Mouse (Mus musculus): Measurements from ENCODE around the gene Chchd5. TPM values are rescaled to one million over a fixed set of nuclear protein-coding genes. Genes with fewer than 3 reads are reported as not detected.

The Chchd5 gene
- total and polyA plus RNA-seq, 2 experiments from 2014 or later, result 17.1 to 21.4 TPM

DNA sequence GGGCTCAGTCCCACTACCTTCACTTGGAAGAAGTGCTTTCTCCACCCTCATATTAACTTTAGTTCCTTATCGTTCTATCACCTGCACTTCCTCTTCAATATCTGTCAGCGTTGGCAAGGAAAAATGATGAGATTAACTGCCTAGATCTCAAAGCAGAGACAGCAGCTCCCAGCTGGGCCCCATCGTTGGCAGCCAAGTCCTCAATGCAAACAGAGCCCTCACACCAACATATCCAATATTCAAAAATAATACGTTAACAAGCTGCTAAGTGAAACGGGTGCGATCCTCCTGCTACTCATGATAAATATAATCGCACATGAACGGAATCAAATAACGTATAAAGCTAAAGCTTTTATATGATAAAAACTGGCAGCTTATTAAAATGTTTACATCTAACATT, 21.6 kb downstream of the Chchd5 start:
- no peaks in the 10 kb centered on the region for H3K36me3 ChIP-seq (ENCODE audit: insufficient read depth)
- ATAC-seq (peak; percentile 48), DNase-seq (peak; percentile 43)
- H3K9ac ChIP-seq, result no peak overlapping the region
- no peak for TF ChIP-seq CTCF (IDR thresholded peaks at IDR 0.05; ENCODE audit: low read depth)
- H3K27me3 ChIP-seq (ENCODE audit: insufficient read depth, low read length), result no peaks in the 10 kb centered on the region
- no peak overlapping the region for H3K27ac ChIP-seq (ENCODE audit: low read depth, low read length)
- WGBS, result 66% methylated on average over 9 of the region's 9 CpGs
- H3K4me1 ChIP-seq (ENCODE audit: insufficient read depth), result no peaks in the 10 kb centered on the region
- no peak overlapping the region for H3K4me3 ChIP-seq (ENCODE audit: low read depth, low read length)
- H3K9me3 ChIP-seq (ENCODE audit: low read length), result no peaks in the 10 kb centered on the region
- no peak overlapping the region for H3K4me2 ChIP-seq (ENCODE audit: low read depth)

DNA sequence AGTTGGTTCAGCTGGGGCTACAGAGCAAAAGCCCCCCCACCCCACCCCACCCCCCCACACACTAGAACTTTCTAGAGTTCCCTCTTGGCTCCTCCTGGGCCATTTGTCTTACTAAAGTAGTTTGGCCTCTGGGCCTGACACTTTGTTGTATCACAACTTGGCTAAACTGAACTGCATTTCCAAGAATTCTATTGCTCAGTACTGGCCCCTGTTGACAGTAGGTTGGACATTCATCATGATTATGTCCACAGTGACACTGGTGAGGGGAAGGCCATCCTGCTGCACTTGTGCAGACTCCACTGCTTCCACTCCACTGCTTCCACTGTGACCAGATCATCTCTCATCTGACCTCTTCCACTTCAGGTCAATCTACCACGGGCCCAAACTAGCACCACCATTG, 23.3 kb downstream of the Chchd5 start:
- no peak for TF ChIP-seq CTCF (IDR thresholded peaks at IDR 0.05; ENCODE audit: low read depth)
- no peaks in the 10 kb centered on the region for H3K9me3 ChIP-seq (ENCODE audit: low read length)
- no peaks in the 10 kb centered on the region for H3K36me3 ChIP-seq (ENCODE audit: insufficient read depth)
- no peak overlapping the region for H3K4me3 ChIP-seq (ENCODE audit: low read depth, low read length)
- no peak overlapping the region for H3K9ac ChIP-seq
- H3K27ac ChIP-seq (ENCODE audit: low read depth, low read length), result no peak overlapping the region
- H3K4me1 ChIP-seq (ENCODE audit: insufficient read depth), result no peaks in the 10 kb centered on the region
- WGBS, result 86% methylated on average over 1 of the region's 1 CpGs
- H3K27me3 ChIP-seq (ENCODE audit: insufficient read depth, low read length), result no peaks in the 10 kb centered on the region
- H3K4me2 ChIP-seq (ENCODE audit: low read depth), result no peak overlapping the region
- no peak for ATAC-seq
- DNase-seq, result no peak

DNA sequence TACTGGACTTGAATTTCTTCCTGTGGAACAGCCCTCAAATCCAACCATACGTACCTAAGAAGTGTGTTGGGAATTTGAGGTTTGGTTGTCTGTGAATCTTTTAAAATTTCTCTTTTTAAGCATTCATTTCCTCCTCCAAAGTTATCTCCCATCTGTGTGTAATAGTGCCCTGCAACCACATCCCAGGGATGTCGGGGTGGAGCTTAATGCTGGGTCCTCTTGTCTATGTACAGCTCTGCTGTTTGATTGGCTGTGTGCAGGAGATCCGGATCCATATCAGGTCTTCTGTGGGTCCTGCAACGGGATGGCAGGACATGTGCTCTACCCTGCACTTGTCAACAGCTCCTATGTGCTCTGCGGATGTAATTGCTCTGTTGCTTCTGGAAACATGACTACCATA, 35.3 kb downstream of the Chchd5 start:
- no peak for TF ChIP-seq CTCF (IDR thresholded peaks at IDR 0.05; ENCODE audit: low read depth)
- no peaks in the 10 kb centered on the region for H3K27me3 ChIP-seq (ENCODE audit: insufficient read depth, low read length)
- no peaks in the 10 kb centered on the region for H3K36me3 ChIP-seq (ENCODE audit: insufficient read depth)
- H3K9me3 ChIP-seq (ENCODE audit: low read length), result 0 out of 2 replicates have a peak, but pooled peaks cover 6% of the 10 kb centered on the region
- DNase-seq (no peak), ATAC-seq (no peak)
- H3K9ac ChIP-seq, result no peak overlapping the region
- 80% methylated on average over 5 of the region's 5 CpGs for WGBS
- no peak overlapping the region for H3K4me2 ChIP-seq (ENCODE audit: low read depth)
- H3K27ac ChIP-seq (ENCODE audit: low read depth, low read length), result no peak overlapping the region
- H3K4me1 ChIP-seq (ENCODE audit: insufficient read depth), result no peaks in the 10 kb centered on the region
- H3K4me3 ChIP-seq (ENCODE audit: low read depth, low read length), result no peak overlapping the region

DNA sequence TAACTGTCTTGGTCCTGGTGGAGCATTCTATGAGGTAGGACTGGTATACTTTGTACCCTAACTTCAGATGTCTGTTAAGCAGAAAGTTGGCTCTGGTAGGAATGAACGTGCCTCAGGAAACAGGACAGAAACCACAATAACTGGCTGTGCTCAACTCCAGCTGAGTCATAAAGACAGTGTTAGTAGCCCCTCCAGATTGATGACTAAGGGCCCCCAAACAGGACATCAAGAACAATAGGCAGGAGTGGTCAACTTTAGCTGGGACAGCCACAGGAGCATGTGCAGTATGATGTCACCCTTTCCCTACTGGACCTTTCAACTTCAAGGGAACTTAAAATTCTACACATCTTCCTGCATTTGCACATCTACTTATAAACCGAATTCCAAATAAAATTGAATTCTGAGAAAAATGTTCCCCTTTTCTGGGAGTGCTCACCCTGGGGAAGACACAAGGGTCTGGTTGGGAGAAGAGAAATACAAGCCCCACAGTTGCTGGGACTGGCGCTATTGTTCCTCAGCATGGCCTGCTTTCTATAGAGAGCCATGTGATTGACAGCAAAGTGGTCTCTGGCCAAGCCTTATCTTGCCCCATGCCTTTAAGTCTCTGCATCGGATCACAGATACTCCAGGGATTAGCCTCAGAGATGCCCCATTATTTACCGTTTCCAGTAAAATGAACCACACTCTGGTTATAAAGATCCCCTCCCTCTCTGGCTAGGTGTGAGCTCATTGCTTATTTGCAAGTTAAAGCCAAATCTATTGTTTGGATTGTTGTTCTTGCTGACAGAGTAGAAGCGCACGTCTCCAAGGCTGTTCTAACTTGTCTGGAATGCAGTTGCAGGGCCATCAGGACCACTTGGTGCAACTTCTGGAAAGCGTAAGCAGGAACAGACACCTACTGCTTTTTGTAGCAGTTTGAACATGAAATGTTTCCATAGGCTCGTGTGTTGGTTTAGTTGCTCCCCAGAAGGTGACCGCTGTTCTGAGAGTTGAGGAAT, 37.3 kb downstream of the Chchd5 start:
- Histone ChIP-seq H3K4me2 (ENCODE audit: low read depth) (no peak overlapping the region), H3K9me3 (ENCODE audit: low read length) (0 out of 2 replicates have a peak, but pooled peaks cover 6% of the 10 kb centered on the region), H3K27ac (ENCODE audit: low read depth, low read length) (no peak overlapping the region), H3K36me3 (ENCODE audit: insufficient read depth) (no peaks in the 10 kb centered on the region), H3K27me3 (ENCODE audit: insufficient read depth, low read length) (no peaks in the 10 kb centered on the region), H3K4me1 (ENCODE audit: insufficient read depth) (no peaks in the 10 kb centered on the region), H3K9ac (no peak overlapping the region), H3K4me3 (ENCODE audit: low read depth, low read length) (no peak overlapping the region)
- 53% methylated on average over 10 of the region's 10 CpGs for whole genome bisulfite sequencing
- DNase-seq (no peak), ATAC-seq (no peak)
- TF ChIP-seq CTCF (IDR thresholded peaks at IDR 0.05; ENCODE audit: low read depth), result no peak

DNA sequence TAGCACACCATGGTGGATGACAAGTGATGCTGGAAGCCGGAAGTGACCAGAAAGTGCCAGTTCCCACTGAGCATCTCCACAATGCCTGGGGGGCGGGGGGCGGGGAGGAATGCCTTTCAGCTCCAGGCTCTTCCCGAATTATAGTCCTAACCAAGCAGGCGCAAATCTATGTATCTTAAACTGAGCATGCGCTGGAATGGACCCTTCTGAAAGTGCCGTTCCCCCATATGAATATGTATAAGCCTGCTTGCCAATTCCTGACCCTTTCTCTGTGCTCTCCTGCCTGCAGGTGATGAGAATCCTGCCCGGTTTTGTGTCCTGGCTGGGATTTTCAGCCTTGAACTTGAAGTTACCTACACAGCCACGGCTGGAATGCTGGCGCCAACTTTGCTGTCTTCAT, 43.9 kb downstream of the Chchd5 start:
- no peak overlapping the region for H3K27ac ChIP-seq (ENCODE audit: low read depth, low read length)
- no peak overlapping the region for H3K4me2 ChIP-seq (ENCODE audit: low read depth)
- H3K27me3 ChIP-seq (ENCODE audit: insufficient read depth, low read length), result no peaks in the 10 kb centered on the region
- H3K9me3 ChIP-seq (ENCODE audit: low read length), result no peaks in the 10 kb centered on the region
- no peak overlapping the region for H3K9ac ChIP-seq
- TF ChIP-seq CTCF (IDR thresholded peaks at IDR 0.05; ENCODE audit: low read depth), result no peak
- WGBS, result 64% methylated on average over 10 of the region's 10 CpGs
- ATAC-seq, result no peak
- no peaks in the 10 kb centered on the region for H3K36me3 ChIP-seq (ENCODE audit: insufficient read depth)
- no peak for DNase-seq
- H3K4me1 ChIP-seq (ENCODE audit: insufficient read depth), result no peaks in the 10 kb centered on the region
- H3K4me3 ChIP-seq (ENCODE audit: low read depth, low read length), result no peak overlapping the region

DNA sequence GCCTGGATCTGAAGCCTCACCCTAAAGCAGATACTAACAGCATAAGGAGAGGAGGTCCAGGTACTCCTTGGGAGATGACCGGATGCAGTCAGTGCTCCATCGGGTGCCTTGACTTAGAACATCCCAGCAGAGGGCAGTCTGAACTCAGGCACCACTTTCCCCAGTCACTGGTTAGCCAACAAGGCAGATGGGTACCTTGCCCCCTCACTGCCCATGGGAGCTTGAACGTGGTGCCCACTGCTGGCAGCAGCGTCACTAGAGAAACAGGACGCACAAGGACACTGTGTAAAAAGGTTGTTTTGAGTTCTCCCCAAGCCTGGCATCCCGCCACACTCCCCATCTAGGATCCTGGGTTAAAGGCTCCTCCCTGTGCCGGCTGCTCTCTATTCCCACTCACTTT, 45.0 kb downstream of the Chchd5 start:
- WGBS, result 40% methylated on average over 7 of the region's 7 CpGs
- peak; percentile 29 for ATAC-seq

DNA sequence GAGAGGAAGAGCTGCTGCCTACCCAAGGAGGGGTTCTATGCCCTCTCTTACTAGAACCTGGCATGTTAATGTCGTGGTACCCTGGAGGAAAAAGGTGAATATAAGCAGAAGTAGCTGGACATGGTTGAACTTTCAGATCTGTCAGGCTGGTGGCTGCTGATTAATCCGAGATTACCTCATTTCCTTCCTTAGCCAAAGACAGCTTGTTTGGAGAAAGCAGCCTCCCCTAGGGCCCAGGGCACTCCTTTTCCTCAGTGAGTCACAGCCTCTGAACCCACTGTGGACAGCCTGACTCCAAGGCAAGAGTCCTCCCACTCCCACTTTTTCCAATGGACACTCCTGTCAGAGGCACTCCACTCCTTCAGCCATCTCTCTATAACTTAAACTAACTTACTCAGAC, 46.1 kb downstream of the Chchd5 start:
- no peak overlapping the region for H3K4me2 ChIP-seq (ENCODE audit: low read depth)
- H3K27me3 ChIP-seq (ENCODE audit: insufficient read depth, low read length), result no peaks in the 10 kb centered on the region
- H3K9ac ChIP-seq, result no peak overlapping the region
- TF ChIP-seq CTCF (IDR thresholded peaks at IDR 0.05; ENCODE audit: low read depth), result no peak
- no peaks in the 10 kb centered on the region for H3K36me3 ChIP-seq (ENCODE audit: insufficient read depth)
- 67% methylated on average over 2 of the region's 2 CpGs for WGBS
- H3K9me3 ChIP-seq (ENCODE audit: low read length), result no peaks in the 10 kb centered on the region
- no peak overlapping the region for H3K4me3 ChIP-seq (ENCODE audit: low read depth, low read length)
- ATAC-seq (no peak), DNase-seq (no peak)
- no peaks in the 10 kb centered on the region for H3K4me1 ChIP-seq (ENCODE audit: insufficient read depth)
- no peak overlapping the region for H3K27ac ChIP-seq (ENCODE audit: low read depth, low read length)

More for the DNA sequence above, 45.0 kb downstream of the Chchd5 start:
- H3K4me1 ChIP-seq (ENCODE audit: insufficient read depth), result no peaks in the 10 kb centered on the region
- no peak overlapping the region for H3K4me3 ChIP-seq (ENCODE audit: low read depth, low read length)
- H3K9ac ChIP-seq, result no peak overlapping the region
- no peak overlapping the region for H3K27ac ChIP-seq (ENCODE audit: low read depth, low read length)
- no peaks in the 10 kb centered on the region for H3K9me3 ChIP-seq (ENCODE audit: low read length)
- H3K27me3 ChIP-seq (ENCODE audit: insufficient read depth, low read length), result no peaks in the 10 kb centered on the region
- H3K36me3 ChIP-seq (ENCODE audit: insufficient read depth), result no peaks in the 10 kb centered on the region
- H3K4me2 ChIP-seq (ENCODE audit: low read depth), result no peak overlapping the region
- peak; percentile 51 for DNase-seq
- TF ChIP-seq CTCF (IDR thresholded peaks at IDR 0.05; ENCODE audit: low read depth), result peak; percentile 64

Measured in forebrain, postnatal 0 days (tissue).